Mouse (Mus musculus): ENCODE measurements around the gene 4930402H24Rik. TPM values are rescaled to one million over a fixed set of nuclear protein-coding genes. Genes with fewer than 3 reads are reported as not detected.

The 4930402H24Rik gene
- total RNA-seq, 2 experiments from 2014 or later, result 61.4 to 61.7 TPM

DNA sequence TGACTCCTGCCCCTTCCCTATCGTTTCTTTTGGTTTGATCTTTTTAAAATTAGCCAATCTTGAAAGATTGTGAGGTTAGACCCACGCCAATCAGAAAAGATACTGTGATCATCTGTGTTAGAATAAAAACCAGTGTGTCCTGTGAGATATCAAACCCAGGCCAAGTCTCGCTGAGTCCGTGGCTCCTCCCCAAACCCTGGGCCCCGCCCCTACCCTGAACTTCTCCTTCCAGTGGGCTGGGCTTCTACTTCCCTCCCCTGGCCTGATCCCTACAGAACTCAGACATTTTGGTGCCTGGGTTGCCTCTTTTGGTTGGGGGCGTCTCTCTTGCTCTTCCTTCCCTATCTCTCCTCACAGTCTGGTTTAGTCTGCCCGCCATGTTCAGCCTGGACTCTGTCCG, 155.8 kb downstream of the 4930402H24Rik start:
- intact Hi-C loops (cut with DNase I), result no loop called here
- no peak for DNase-seq

DNA sequence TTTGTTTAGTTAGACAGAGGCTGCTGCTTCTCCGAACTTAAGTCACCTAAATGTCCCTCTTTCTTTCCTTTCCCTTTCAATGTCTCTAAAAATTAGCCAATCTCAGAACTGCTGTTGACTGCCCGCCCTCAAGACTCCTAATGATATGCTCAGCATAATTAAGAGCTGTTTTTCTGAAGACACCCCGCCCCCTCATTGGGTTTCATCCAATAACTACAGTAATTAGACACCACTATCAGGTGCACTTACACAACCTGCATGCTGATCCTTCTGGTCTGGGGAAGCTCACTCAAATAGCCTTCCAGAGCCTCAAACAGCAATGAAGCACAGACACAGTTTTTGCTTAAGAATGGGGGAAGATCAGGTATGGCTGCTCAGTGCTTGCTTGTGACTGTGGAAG, 156.5 kb downstream of the 4930402H24Rik start:
- intact Hi-C loops (cut with DNase I), result no loop called here
- no peak for DNase-seq

DNA sequence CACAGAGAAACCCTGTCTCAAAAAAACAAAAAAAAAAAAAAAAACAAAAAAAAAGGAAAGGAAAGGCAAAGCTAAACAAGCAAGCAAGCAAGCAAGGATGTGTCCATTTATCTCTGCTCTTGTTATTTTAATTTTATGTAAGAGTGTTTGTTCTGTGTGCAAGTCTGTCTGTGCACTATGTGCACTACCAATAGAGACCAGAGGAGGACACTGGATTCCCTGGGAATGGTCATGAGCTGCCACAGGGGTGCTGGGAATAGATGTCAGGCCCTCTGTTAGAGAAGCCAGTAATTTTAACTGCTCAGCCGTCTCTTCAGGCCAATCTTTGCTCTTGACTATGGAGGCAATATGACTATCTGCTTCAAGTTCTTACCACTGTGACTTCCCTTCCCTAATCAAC, 162.6 kb downstream of the 4930402H24Rik start:
- intact Hi-C loops (cut with DNase I), result no loop called here
- no peak for DNase-seq

DNA sequence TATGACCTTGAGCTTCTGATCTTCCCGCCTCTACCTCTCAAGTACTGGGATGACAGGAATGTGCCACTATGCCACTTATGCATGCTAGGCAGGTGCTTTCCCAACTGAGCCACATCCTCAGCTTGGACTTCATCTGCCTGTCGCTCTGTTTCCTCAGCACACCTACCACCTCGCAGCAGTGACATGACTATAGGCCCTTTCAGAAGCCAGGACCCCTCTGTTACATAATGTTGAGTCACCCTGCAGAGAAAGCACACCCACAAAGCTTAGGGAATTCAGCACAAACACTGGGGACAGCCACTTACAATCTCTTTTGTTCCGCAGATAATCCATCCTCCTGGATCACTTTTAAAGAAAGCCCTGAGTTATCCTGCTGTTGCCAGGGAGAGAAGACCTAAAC, 166.1 kb downstream of the 4930402H24Rik start:
- intact Hi-C loops (cut with DNase I), result no loop called here
- no peak for DNase-seq

DNA sequence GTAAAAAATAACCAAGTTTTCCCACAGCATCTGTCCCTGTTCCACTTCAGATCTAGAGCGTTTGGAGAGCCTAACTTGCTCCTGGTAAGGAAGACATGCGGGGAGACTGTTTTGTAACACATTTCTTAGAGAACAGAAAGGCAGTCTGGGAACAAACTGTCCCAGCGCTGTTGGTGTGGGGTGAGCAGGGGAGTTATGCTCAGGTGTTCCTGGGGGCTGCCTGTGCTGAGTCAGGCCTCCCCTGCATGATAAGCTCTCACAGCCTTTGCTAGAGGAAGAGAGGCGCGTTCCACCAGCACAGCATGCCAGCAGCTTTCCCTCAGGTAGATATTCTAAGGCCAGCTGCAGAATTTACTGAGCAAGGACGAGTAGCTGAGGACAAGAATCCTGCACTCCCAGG, 168.2 kb downstream of the 4930402H24Rik start:
- DNase-seq, result no peak
- intact Hi-C loops (cut with DNase I), result no loop called here

DNA sequence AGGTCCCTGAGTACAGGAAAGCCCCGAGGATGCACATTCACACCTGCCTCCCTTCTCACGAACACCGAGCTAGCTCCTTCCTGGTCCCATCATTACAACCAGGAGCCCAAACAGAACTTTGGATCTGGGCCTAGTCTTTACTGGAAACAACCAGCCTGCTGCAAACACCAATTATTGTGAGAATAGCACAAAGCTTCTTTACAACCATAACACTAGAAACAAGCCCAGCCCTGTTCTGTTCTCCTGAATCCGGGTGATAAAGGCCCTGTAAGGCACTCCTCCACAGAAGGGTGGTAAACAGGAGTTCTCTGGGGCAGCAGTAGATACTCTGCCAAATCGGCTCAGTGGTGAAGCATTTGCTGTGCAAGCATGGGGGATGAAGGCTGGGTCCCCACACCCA, 170.9 kb downstream of the 4930402H24Rik start:
- intact Hi-C loops (cut with DNase I), result no loop called here

DNA sequence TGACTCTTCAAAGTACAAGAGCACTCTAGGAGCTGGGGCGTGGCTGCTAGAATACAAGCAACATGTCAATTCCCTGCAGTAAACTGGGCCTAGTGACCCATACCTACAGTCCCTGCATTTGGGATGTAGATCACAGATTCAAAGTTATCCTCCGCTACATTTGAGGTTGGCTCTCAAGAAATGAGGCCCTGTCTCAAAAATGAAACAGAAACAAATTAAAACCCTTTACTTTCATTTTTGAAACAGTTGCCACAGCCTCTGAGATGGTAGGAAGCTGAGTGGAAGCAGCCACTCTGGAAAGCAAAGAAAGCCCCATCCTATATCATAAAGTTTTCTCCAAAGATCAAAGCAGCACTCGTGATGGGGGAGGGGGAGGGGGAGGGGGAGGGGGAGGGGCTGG, 172.8 kb downstream of the 4930402H24Rik start:
- intact Hi-C loops (cut with DNase I), result no loop called here
- DNase-seq, result no peak

More for the DNA sequence above, 170.9 kb downstream of the 4930402H24Rik start:
- DNase-seq, result no peak

DNA sequence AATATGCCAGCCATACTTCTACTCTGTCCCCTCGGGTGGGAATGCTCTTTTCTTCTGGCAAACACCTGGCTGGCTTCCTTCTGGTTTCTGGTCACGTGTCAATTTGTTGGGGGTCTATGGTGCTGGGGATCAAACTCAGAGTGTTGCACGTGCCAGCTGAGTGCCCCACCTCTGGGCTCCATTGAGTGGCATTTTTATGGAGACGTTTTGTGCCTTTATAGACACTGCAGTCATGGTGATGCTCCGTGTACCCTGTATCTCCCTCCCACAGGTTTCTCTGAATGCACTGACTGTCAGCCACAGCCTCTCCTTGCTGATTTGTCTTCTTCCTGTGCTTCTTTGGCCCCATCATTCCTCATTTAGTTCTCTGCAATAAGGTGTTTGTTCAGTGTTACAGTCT, 174.4 kb downstream of the 4930402H24Rik start:
- no peak for DNase-seq
- intact Hi-C loops (cut with DNase I), result no loop called here

DNA sequence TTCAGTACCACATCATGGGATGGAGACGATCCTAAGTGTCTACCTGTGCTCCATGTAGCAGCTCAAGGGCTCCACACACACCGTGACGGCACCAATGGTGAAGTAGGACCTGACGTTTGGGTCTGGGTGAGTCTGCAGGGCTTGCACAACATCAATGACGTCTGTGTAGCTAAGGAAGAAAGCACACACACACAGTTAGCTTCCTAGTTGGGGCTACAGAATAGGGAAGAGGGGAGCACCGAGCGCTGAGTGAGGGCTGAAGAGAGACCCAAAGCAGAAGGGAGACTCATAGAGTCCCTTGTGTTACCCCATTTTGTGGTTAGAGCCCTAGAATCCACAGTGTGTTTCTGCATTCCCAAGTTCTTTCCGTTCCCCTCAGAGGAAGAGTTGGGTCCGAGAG, 175.5 kb downstream of the 4930402H24Rik start:
- DNase-seq, result no peak
- intact Hi-C loops (cut with DNase I), result no loop called here

DNA sequence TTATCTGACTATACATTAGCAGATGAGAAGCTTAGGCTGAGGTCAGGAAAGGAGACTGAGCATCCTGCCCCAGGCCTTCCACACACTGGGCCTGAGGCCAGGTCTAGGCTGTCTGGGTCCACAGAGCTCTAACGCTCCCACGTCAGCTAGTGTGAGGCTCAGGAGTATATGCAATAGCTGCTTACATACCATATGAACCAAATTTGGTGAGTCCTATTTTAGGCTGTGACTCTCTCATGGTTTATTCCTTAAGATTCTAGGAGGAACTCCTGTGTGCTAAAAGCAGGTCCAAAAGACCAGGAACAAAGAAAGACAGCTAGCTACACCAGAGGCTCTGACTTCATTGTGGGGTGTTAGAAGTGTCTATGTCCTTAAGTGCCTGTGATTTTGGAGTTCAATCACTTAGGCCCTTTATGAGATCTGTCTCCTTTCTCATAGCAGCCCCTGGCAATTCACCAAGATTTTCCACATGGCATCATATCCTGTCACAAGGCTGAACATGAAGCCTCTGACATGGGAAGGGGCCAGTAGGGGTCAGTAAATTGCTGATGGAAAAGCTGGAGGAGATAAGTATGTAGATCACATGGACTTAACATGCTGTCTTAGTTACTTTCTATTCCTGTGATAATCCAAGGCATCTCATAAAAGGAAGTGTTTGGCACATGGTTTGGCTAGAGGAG, 177.2 kb downstream of the 4930402H24Rik start:
- no peak for DNase-seq
- intact Hi-C loops (cut with DNase I), result no loop called here

DNA sequence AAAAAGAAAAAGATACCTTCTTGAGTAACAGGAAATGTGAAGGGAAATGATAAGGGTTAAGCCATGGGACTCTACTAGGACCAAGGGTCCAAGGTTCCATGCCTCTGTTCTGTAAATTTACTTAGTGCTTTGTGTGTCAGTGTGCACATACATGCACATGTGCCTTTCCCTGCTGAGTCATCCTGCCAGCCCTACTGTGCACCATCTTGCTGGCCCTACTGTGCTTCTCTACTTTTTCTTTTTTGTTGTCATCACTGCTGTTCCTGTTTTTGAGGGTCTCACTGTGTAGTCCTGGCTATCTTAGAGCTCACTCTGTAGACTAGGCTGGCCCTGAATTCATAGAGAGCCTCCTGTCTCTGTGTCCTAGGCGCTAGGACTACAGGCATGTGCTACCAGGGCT, 178.5 kb downstream of the 4930402H24Rik start:
- DNase-seq, result no peak
- intact Hi-C loops (cut with DNase I), result no loop called here

DNA sequence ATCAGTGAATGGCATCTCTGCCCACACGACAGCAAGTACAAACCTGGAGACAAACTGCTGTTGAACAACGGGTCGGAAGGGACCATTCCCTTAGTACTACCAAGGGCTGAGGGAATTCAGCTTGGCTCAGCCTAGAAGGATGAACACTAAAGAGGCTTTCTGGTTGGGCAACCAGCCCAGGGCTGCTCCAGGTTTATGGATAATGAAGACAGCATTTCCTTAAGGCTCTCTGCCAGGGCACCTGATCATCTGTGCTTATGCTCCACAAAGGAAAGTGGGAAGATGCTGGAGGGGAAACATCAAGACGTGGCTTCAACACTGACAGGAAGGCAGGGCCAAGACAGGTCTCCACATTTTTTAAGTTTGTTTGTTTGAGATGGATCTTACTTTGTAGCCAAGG, 181.8 kb downstream of the 4930402H24Rik start:
- no peak for DNase-seq
- intact Hi-C loops (cut with DNase I), result no loop called here

DNA sequence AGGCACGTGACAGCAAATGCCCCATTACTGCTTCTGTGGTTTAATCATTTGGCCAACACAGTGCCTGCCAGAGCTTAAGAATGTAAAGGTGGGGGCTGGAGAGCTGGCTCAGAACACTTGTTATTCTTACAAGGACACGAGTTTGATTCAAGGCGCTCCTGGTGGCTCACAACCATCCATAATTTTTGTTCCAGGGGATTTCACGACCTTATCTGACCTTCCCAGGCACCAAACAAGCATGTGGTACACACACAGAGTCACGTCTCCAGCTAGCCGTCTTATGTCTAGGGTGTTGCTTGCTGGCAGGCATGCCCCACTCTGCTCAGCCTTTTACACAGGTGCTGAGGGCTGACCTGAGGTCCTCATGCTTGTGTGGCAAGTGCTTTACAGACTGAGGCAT, 188.3 kb downstream of the 4930402H24Rik start:
- no peak for DNase-seq

DNA sequence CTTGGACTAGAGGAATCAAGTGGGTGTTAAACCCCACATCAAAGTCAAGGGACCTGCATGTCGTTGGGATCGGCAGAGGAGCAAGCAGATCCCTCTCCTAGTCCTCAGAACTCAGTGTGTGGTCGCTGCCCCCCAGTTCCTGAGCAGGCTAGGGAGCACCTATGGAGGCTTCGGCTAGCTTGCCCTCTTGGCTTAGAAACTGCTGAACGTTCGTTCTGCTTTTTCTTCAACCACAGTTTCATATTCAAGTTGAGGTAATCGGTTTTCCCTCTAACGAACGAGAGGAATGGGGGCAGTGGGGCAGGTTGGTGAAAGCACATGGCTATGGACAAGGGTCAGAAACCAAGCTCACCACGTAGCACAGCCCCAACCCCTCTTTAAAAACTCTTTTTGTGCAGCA, 199.1 kb downstream of the 4930402H24Rik start:
- DNase-seq, result no peak
- intact Hi-C loops (cut with DNase I), result no loop called here

More for the DNA sequence above, 188.3 kb downstream of the 4930402H24Rik start:
- intact Hi-C loops (cut with DNase I), result no loop called here

DNA sequence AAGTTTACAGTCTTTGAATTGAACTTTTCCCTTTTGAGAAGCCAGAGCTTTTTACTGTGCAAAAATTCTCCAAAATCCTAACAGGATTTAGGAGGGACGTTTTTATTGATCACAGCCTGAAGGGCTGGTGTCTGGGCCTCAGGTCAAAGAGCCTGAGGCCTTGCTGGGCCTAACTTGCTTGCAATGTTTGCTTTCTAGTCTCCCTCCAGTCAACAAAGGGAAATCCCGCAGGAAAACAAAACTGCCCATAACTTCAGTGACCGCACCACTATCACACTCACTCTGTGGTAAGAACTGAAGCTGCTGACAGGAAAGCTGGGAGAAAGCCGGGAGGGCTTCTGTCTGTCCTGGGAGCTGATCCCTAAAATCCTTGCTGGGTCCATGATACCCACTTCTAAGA, 199.6 kb downstream of the 4930402H24Rik start:
- no peak for DNase-seq
- intact Hi-C loops (cut with DNase I), result no loop called here

DNA sequence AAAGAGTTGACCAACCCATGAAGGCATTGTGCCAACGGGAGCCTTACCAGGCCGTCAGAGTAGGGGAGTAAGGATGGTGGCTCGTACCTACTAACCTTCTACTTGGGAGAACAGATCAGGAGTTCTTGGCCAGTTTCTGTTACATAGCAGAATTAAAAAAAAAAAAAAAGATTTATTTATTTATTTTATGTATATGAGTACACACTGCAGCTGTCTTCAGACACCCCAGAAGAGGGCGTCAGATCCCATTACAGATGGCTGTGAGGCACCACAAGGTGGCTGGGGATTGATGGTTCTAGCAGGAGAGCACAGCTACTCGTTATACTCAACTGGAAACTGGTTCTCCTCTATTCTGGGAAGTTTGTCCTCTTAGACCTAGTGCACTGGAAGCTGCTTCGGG, 201.0 kb downstream of the 4930402H24Rik start:
- intact Hi-C loops (cut with DNase I), result no loop called here
- no peak for DNase-seq

DNA sequence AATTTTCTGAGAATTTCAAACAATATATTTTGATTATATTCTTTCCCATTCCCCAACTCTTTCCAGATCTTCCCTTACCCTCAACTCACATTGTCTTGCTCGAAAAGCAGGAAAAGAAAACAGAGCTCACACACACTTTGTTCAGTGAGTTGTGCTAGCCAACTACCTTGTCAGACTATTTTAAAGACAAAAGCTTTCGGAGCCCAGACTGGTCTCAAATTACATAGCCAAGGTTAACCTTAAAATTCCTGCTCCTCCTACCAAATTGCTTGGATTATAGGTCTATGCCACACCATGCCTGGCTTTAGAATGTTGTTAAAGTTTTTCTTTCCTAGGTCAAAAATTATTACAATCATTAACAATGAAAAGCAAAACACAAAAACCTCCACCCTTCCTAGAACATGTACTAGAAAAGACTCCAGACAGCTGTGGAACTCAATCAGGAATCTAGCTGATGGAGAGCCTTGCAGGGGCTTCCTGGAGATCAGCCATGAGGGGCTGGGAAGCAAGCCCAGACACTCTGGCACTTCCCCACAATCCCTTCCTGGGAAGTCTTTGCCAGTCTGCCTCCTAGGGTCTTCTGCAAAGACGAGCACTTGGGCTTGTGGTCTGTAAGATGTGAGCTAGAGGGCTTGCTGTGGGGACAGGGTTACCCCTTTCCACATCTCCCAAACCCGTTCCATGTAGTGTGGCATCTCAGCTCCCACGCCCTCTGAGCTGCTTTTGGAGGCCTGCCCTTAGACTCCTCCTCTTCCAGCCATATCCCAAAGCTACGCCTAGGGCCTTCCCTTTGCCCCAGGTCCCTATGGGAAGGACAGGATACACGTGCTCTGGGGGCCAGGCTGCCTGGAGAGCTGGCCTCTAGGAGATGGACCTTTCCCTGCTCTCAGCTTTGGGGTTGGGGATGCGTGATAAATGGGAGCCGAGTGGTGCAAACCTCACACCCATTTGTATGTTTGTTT, 201.9 kb downstream of the 4930402H24Rik start:
- DNase-seq, result peak in 1 of 2 experiments; percentile 14
- intact Hi-C loops (cut with DNase I), result no loop called here

DNA sequence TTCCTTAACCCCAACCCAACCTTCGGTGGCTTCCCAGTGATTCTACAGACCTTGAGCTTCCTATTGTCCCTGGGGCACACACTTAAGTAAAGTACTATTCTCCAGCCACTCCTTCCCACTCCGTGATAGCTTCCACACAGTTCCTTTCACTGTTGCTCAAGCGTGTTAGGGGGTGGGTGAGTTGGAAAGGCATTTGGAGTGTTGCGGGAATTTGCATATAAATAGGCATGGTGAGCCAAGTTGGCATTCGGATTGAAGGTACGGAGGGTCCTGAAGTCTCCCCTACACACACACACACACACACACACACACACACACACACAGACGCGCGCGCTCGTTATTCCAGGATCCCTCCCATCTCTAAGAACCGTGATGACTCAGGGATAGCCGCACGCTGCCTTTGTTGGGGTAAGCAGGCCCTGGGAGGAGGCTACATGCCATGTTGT, 208.4 kb downstream of the 4930402H24Rik start:
- DNase-seq, result no peak
- intact Hi-C loops (cut with DNase I), result no loop called here

DNA sequence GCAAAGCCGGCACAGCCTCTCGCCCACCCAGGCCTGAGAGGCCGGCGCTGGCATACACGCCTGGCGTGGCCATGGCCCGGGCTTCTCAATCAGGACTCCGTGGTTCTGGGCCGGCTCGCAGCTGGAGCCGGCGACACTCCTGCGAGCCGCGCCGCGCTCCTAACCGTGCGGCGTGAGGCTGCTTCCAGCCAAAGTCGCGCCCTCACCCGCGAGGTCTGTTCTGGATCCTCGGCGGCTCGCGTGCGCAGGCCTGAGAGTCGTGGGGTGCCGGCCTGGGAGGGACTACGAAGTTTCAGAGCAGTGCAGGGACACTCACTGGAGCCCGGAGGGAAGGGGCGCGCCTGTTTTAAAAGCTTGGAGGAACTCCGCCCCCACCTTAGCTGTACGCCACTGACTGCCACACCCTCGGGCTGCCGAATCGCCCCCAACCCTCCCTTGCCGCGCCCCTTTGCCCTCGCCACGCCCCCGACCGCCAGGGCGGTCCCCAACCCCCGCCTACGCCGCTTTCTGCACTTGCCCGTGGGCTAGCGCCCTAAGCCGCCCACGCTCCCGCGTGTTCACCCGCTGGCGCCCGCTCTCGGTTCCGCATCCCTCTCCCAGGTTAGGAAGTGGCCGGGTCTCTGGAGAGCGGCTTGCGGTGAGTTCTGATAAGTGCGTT, 208.9 kb downstream of the 4930402H24Rik start, which contains the start of gene Slc4a11:
Slc4a11 (minus strand) TSS at position 367 of the 658 bp plus-strand sequence.
- peak; percentile 56 to 61 for DNase-seq
- intact Hi-C loops (cut with DNase I), result no loop called here

DNA sequence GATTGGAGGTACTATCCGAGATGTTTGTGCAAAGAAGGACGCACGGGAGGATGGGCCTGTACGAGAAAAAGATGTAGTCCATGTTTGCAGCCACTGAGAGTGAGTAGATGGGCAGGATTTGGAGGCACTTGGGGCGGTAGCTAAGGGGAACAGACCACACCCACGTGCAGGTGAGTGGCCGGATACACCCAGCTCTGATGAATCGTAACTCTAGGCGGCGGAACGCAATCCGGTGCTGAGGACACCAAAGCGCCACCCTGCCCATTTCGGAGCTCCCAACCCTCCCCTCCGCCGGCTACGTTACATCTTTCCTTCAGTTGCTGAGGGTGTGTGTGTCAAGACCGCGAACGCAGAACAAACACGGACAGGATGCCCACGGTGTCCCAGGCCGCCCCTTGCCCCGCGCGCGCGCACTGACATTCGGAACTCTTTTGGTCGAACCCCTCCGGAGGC, 209.5 kb downstream of the 4930402H24Rik start:
- intact Hi-C loops (cut with DNase I), result no loop called here
- no peak for DNase-seq

DNA sequence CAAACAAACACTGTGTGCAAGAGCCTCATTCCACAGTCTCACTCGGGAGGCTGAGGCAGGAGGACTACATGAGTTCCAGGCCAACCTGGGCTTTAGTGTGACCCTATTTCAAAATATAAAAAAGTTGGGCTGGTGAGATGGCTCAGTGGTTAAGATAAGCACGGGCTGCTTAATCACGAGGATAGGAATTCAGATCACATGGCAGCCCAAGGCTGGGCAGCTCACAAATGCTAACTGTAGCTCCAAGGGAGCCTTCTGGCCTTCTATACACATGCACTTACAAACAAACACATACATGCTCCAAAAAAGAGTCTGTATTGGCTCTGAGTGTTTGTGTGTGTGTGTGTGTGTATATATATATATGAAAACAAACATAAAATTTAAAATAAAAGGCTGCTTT, 212.6 kb downstream of the 4930402H24Rik start:
- intact Hi-C loops (cut with DNase I), result no loop called here
- DNase-seq, result no peak

Measured in heart, postnatal 14 days (tissue).